Mouse (Mus musculus): ENCODE measurements around the gene Ebf1. TPM values are rescaled to one million over a fixed set of nuclear protein-coding genes. Genes with fewer than 3 reads are reported as not detected.

Gene Ebf1
- polyA plus RNA-seq, 1 experiment from 2014 or later: 111 TPM

DNA sequence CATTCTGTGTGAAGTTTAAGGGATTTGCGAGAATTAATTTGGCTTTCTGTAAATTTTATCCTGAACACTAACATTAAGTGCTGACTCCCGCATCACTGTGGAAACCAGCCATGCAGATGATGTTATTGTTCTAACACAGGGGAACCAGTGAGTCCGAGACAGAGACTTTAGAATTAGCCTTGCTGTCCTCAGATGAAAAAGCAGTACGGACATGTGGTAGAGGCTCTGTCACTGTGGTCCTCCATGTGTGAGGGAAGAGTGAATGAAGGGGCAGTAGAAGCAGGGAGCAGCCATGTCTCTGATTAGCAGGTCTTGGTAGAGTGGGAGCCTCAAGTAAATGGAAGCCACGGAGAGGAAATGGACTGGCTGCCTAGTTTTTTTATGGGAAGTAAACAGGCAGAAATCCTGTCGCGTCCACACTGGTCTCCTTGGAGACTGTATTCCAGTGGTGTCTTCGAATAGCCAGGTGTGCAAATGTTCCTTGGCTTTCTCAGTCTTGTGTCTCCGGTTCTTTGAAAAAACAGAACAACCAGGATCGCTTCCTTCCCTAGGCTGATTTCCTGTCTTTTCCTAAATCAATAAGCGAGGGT lies 84.2 kb downstream of the Ebf1 start:
- Histone ChIP-seq H3K9me3 (ENCODE audit: control insufficient read depth, low read length) (no peaks in the 10 kb centered on the region), H3K4me3 (ENCODE audit: low read depth, low read length) (no peak overlapping the region), H3K4me2 (replicated peaks; ENCODE audit: low read depth, low read length) (no peak overlapping the region), H3K27ac (ENCODE audit: low read depth, low read length) (no peak overlapping the region), H3K27me3 (ENCODE audit: control insufficient read depth, insufficient read depth, low read length) (no peaks in the 10 kb centered on the region), H3K4me1 (replicated peaks; ENCODE audit: control insufficient read depth, insufficient read depth, low read length) (0 out of 2 replicates have a peak, but pooled peaks cover 3% of the 10 kb centered on the region), H3K36me3 (ENCODE audit: control insufficient read depth, insufficient read depth, low read length) (no peaks in the 10 kb centered on the region), H3K9ac (ENCODE audit: low read depth, low read length) (no peak overlapping the region)
- WGBS: 51% methylated on average over 11 of the region's 11 CpGs
- DNase-seq (ENCODE audit: low spot score) (no peak), ATAC-seq (ENCODE audit: low FRiP score) (no peak)

DNA sequence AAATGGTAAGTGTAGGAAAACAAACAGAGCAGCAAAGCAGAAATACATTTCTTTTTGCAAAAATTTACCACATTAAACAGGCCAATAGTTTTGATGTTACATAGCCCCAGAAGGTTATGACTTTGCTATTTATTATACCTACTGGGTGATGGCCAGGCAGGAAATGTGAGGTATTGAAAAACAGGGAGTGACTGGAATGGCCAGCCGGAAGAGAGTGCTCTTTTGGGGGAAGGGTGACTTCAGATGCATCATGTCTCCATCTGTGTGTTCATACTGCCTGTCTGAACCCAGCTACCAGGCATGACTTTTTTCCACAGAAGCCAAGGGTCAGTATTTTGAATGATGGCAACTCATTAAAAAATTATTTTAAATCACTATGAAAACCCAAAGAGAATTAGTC lies 84.7 kb downstream of the Ebf1 start:
- Histone ChIP-seq H3K4me3 (ENCODE audit: low read depth, low read length) (no peak overlapping the region), H3K36me3 (ENCODE audit: control insufficient read depth, insufficient read depth, low read length) (no peaks in the 10 kb centered on the region), H3K9me3 (ENCODE audit: control insufficient read depth, low read length) (no peaks in the 10 kb centered on the region), H3K27ac (ENCODE audit: low read depth, low read length) (no peak overlapping the region), H3K4me1 (replicated peaks; ENCODE audit: control insufficient read depth, insufficient read depth, low read length) (0 out of 2 replicates have a peak, but pooled peaks cover 3% of the 10 kb centered on the region), H3K4me2 (replicated peaks; ENCODE audit: low read depth, low read length) (no peak overlapping the region), H3K27me3 (ENCODE audit: control insufficient read depth, insufficient read depth, low read length) (no peaks in the 10 kb centered on the region), H3K9ac (ENCODE audit: low read depth, low read length) (no peak overlapping the region)
- no peak for DNase-seq (ENCODE audit: low spot score)
- no peak for ATAC-seq (ENCODE audit: low FRiP score)
- 55% methylated on average over 1 of the region's 1 CpGs for WGBS

DNA sequence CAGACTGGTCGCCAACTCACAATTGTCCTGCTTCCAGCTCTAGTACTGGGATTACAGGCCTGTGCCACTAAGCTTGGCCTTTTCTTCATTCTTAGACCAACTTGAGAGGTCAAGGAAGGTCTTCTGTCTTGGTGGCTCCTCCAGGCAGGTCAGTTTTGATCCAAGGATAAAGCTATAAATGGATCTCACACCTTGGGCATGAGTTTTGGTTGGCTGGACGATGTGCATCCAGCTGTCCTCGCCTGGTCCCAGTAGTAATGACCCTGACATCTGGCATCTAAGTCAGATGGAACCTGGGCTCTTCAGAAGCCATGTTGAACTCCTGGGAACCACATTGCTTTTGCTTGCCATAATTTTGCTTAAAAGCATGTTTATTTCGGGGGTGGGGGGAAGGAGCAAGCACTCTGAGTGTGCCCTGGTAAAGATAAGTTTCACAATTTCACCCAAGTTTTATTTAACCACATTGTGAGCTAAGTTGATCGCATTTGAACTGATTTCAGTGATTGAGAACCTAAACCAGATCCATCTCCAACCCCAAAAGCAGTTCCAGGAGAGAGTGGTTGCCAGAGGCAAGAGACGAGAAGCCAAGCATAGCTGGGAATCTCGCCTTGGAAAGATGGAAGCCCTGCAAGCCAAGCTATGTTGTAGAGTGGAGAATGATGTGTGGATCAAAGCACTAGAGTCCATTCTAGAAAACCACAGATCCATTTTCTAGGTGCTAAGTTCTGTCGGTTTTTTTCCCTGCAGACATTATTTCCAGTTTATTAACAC lies 85.8 kb downstream of the Ebf1 start:
- Histone ChIP-seq H3K9me3 (ENCODE audit: control insufficient read depth, low read length) (no peaks in the 10 kb centered on the region), H3K27ac (ENCODE audit: low read depth, low read length) (no peak overlapping the region), H3K36me3 (ENCODE audit: control insufficient read depth, insufficient read depth, low read length) (no peaks in the 10 kb centered on the region), H3K4me3 (ENCODE audit: low read depth, low read length) (no peak overlapping the region), H3K27me3 (ENCODE audit: control insufficient read depth, insufficient read depth, low read length) (no peaks in the 10 kb centered on the region), H3K4me2 (replicated peaks; ENCODE audit: low read depth, low read length) (no peak overlapping the region), H3K4me1 (replicated peaks; ENCODE audit: control insufficient read depth, insufficient read depth, low read length) (0 out of 2 replicates have a peak, but pooled peaks cover 3% of the 10 kb centered on the region), H3K9ac (ENCODE audit: low read depth, low read length) (no peak overlapping the region)
- ATAC-seq (ENCODE audit: low FRiP score) (no peak), DNase-seq (ENCODE audit: low spot score) (no peak)
- WGBS: 94% methylated on average over 8 of the region's 8 CpGs

DNA sequence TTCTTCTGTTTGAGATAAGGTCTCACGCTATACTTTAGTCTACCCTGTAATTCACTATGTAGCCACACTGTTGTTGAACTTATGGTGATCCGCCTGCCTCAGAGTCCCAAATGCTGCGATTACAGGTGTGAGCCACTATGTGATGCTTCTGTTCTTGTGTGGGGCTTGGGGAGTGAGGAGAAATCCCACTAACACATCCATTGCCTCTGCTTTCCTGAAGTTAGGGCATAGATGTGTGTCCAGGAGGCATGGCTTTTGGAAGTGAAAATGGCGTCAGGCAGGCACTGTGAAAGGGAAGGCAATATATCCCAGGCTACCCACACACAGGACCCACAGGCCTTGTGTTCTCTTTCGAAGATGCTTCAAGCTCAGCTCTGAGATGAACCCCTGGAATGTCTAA lies 86.8 kb downstream of the Ebf1 start:
- Histone ChIP-seq H3K4me1 (replicated peaks; ENCODE audit: control insufficient read depth, insufficient read depth, low read length) (0 out of 2 replicates have a peak, but pooled peaks cover 3% of the 10 kb centered on the region), H3K36me3 (ENCODE audit: control insufficient read depth, insufficient read depth, low read length) (no peaks in the 10 kb centered on the region), H3K9me3 (ENCODE audit: control insufficient read depth, low read length) (no peaks in the 10 kb centered on the region), H3K9ac (ENCODE audit: low read depth, low read length) (no peak overlapping the region), H3K4me2 (replicated peaks; ENCODE audit: low read depth, low read length) (no peak overlapping the region), H3K4me3 (ENCODE audit: low read depth, low read length) (no peak overlapping the region), H3K27ac (ENCODE audit: low read depth, low read length) (no peak overlapping the region), H3K27me3 (ENCODE audit: control insufficient read depth, insufficient read depth, low read length) (no peaks in the 10 kb centered on the region)
- 96% methylated on average over 5 of the region's 5 CpGs for WGBS
- DNase-seq (ENCODE audit: low spot score): no peak
- ATAC-seq (ENCODE audit: low FRiP score): no peak

DNA sequence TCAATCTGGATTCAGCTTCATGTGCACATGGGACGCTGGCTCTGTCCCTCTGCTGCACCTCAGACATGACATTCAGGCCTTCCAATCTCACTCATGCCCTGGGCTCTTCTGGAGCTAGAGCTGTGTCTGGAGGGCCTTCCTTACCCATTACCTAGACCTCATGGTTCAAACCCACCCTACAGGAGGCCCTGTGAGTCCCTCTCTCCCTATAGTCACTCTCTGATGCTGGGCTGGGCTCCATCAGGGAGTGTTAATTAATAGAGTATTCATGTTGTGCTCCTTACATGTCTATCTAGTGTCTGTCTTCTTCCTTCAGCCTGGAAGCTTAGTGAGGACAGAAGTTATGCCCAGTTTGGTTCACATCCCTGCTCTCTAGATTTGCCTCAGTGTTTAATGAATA lies 88.7 kb downstream of the Ebf1 start:
- H3K9me3 ChIP-seq (ENCODE audit: control insufficient read depth, low read length): no peaks in the 10 kb centered on the region
- 80% methylated on average over 1 of the region's 1 CpGs for WGBS
- ATAC-seq (ENCODE audit: low FRiP score) (no peak), DNase-seq (ENCODE audit: low spot score) (no peak)
- H3K36me3 ChIP-seq (ENCODE audit: control insufficient read depth, insufficient read depth, low read length): no peaks in the 10 kb centered on the region
- no peak overlapping the region for H3K4me2 ChIP-seq (replicated peaks; ENCODE audit: low read depth, low read length)
- H3K4me3 ChIP-seq (ENCODE audit: low read depth, low read length): no peak overlapping the region
- H3K27ac ChIP-seq (ENCODE audit: low read depth, low read length): no peak overlapping the region
- H3K4me1 ChIP-seq (replicated peaks; ENCODE audit: control insufficient read depth, insufficient read depth, low read length): 0 out of 2 replicates have a peak, but pooled peaks cover 3% of the 10 kb centered on the region
- H3K9ac ChIP-seq (ENCODE audit: low read depth, low read length): no peak overlapping the region
- no peaks in the 10 kb centered on the region for H3K27me3 ChIP-seq (ENCODE audit: control insufficient read depth, insufficient read depth, low read length)

DNA sequence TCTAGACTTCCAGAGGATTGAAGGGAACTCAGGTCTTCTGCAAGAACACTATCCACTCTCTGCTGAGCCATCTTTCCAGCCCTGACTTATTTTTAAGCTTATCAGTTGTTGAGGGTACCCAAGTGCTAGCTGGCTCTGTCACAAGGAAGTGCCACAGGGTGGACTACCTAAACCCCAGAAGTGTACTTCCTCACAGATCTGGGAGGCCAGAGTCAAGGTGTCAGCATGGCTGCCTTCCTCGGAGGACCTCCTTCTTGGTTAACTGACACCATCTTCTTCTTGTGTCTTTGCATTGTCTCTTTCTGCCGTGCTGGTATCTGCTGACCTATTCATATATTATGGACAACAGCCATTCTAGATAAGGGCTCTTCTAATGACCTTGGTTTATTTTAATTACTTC lies 89.3 kb downstream of the Ebf1 start:
- Histone ChIP-seq H3K4me3 (ENCODE audit: low read depth, low read length) (no peak overlapping the region), H3K27me3 (ENCODE audit: control insufficient read depth, insufficient read depth, low read length) (no peaks in the 10 kb centered on the region), H3K9me3 (ENCODE audit: control insufficient read depth, low read length) (no peaks in the 10 kb centered on the region), H3K4me2 (replicated peaks; ENCODE audit: low read depth, low read length) (no peak overlapping the region), H3K36me3 (ENCODE audit: control insufficient read depth, insufficient read depth, low read length) (no peaks in the 10 kb centered on the region), H3K27ac (ENCODE audit: low read depth, low read length) (no peak overlapping the region), H3K4me1 (replicated peaks; ENCODE audit: control insufficient read depth, insufficient read depth, low read length) (0 out of 2 replicates have a peak, but pooled peaks cover 1% of the 10 kb centered on the region), H3K9ac (ENCODE audit: low read depth, low read length) (no peak overlapping the region)
- DNase-seq (ENCODE audit: low spot score) (no peak), ATAC-seq (ENCODE audit: low FRiP score) (no peak)
- 65% methylated on average over 2 of the region's 2 CpGs for WGBS

DNA sequence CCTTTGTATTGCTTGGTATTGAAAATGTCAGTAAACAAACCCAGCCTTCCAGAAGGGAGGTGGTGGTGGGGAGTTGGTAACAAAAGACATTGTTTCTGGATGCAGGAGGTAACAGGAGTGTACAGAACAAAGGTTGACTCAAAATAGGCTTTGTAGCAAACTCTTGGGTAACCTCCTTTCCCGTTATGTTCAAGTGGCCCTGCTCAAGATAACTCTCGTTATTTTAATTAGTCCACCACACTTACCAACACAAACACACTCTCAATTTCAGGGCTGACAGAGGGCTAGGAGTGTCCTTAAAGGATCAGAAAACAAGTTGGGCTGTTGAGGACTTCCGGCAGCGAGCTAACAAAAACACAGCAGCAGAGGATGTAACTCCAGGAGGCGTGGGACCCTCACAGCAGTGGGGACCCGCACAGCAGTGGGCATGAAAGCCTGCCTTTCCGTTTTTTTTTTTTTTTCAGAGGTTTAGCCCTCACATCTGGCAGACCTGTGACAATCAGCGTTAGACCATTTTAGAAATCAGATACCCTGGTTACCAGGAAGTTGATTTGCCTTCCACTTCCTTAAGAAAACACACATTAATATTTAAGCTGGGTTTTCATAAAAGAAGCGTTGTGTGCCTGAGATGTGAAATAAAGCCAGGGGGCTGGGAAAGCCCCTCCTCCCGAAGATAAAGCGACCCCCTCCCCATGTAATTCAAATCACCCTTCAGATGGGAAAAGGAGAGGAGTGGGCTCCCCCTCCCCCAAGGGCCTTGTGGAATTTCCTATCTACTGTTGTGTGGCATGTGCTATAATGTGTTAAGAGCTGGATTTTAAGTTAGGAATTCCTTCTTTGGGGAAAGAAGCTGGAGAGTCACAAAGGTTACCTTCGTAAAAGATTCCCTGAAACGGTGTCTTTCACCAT lies 90.5 kb downstream of the Ebf1 start:
- ATAC-seq (ENCODE audit: low FRiP score): no peak

DNA sequence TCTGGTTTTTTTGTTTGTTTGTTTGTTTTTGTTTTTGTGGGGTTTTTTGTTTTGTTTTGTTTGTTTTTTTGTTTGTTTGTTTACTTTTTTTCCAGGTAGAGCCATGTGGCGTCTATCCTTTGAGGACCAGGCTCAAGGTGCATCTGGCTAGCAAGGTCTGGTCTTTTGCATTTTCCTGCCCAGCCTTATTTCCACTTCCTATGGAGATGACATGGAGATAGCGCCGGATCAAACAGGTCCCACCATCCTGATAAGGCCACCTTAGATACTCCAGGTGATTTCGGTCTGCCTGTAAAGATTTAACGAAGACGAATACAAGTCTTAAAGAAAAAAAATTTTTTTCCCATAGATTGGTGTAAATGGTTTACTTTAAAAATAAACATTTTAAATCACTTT lies 91.2 kb downstream of the Ebf1 start:
- WGBS: 78% methylated on average over 6 of the region's 6 CpGs
- H3K27ac ChIP-seq (ENCODE audit: low read depth, low read length): no peak overlapping the region
- H3K36me3 ChIP-seq (ENCODE audit: control insufficient read depth, insufficient read depth, low read length): no peaks in the 10 kb centered on the region
- H3K4me3 ChIP-seq (ENCODE audit: low read depth, low read length): no peak overlapping the region
- no peak overlapping the region for H3K9ac ChIP-seq (ENCODE audit: low read depth, low read length)
- H3K4me1 ChIP-seq (replicated peaks; ENCODE audit: control insufficient read depth, insufficient read depth, low read length): 0 out of 2 replicates have a peak, but pooled peaks cover 1% of the 10 kb centered on the region
- H3K27me3 ChIP-seq (ENCODE audit: control insufficient read depth, insufficient read depth, low read length): no peaks in the 10 kb centered on the region
- H3K4me2 ChIP-seq (replicated peaks; ENCODE audit: low read depth, low read length): no peak overlapping the region
- ATAC-seq (ENCODE audit: low FRiP score) (no peak), DNase-seq (ENCODE audit: low spot score) (no peak)
- no peaks in the 10 kb centered on the region for H3K9me3 ChIP-seq (ENCODE audit: control insufficient read depth, low read length)

More for the DNA sequence above, 90.5 kb downstream of the Ebf1 start:
- no peak for DNase-seq (ENCODE audit: low spot score)
- Histone ChIP-seq H3K27me3 (ENCODE audit: control insufficient read depth, insufficient read depth, low read length) (no peaks in the 10 kb centered on the region), H3K36me3 (ENCODE audit: control insufficient read depth, insufficient read depth, low read length) (no peaks in the 10 kb centered on the region), H3K27ac (ENCODE audit: low read depth, low read length) (peak overlapping the region; percentile 3; the same call in 1 of the 2 replicates), H3K9me3 (ENCODE audit: control insufficient read depth, low read length) (no peaks in the 10 kb centered on the region), H3K4me1 (replicated peaks; ENCODE audit: control insufficient read depth, insufficient read depth, low read length) (no peaks in the 10 kb centered on the region), H3K4me2 (replicated peaks; ENCODE audit: low read depth, low read length) (no peak overlapping the region), H3K4me3 (ENCODE audit: low read depth, low read length) (no peak overlapping the region), H3K9ac (ENCODE audit: low read depth, low read length) (no peak overlapping the region)
- WGBS: 7% methylated on average over 13 of the region's 13 CpGs
